Mouse (Mus musculus) thymus, adult 2 months (tissue): Measurements from ENCODE around the gene Asf1b.

Experiments used
- CTCF ChIP-seq: fragments of 200-500 bp; IDR thresholded peaks from 2 replicates; pipeline ENCODE4 v1.5.1; 2012; ENCODE audit warnings: mild to moderate bottlenecking, control low read depth, low read length, moderate library complexity, borderline replicate concordance; ENCODE audit not compliant: control insufficient read depth, poor library complexity, insufficient read depth; ENCODE audit errors: extremely low read depth
- POLR2A ChIP-seq: fragments of 200-500 bp; IDR thresholded peaks from 2 replicates; pipeline ENCODE4 v1.6.1; 2012; ENCODE audit warnings: mild to moderate bottlenecking, low read length, control low read depth, moderate library complexity; ENCODE audit not compliant: control insufficient read depth, poor library complexity, insufficient read depth; ENCODE audit errors: extremely low read depth

- no peak for TF ChIP-seq CTCF
- TF ChIP-seq POLR2A, result no peak
These were observed 12.4 kb downstream of the Asf1b start for GRCm38 (mm10) chr8:83967701-83968100.
